Mouse (Mus musculus): ENCODE data around the gene Nav2.

DNA sequence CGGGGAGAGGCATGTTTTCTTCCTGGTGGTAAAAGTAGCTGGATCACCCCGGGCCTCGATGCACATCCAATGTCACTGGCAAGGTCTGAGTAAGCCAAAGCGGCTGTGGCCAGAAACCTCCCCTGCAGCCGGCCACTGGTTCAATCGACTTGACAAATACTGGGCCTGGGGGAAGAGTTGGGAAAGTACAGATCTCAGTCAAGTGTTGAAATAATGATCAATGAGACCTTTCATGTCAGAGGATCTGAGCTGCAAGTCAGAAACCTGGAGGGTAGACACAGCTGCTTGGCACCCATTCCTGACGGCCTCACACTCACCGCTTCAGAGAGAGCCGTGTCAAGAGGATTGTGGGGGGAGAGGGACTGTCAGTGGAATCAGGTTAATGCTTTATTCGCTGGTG, 548.9 kb downstream of the Nav2 start:
- TF ChIP-seq CTCF (IDR thresholded peaks at IDR 0.05) (no peak), EP300 (IDR thresholded peaks at IDR 0.05; ENCODE audit: insufficient read depth, low read depth, low read length) (no peak)

All from heart, adult 2 months (tissue).